Mouse (Mus musculus) kidney, adult 2 months (tissue): ENCODE data around the gene Epsti1. TPM values are rescaled to one million over a fixed set of nuclear protein-coding genes. Genes with fewer than 3 reads are reported as not detected.

ENCODE experiments used
- DNase-seq: peaks from one replicate; pipeline ENCODE4 v3.0.0; 2021
- H3K27ac ChIP-seq: fragments of 200-500 bp; 2 replicates; pipeline ENCODE4 v1.5.1; 2012; ENCODE audit warnings: low read depth, low read length, control low read depth, inconsistent platforms; ENCODE audit not compliant: insufficient read depth
- H3K27me3 ChIP-seq: fragments of 200-500 bp; replicated peaks from 2 replicates; pipeline ENCODE4 v1.6.1; 2012; ENCODE audit warnings: mild to moderate bottlenecking, moderate library complexity, low read length, inconsistent platforms; ENCODE audit not compliant: control insufficient read depth, insufficient read depth
- H3K36me3 ChIP-seq: fragments of 200-500 bp; 2 replicates; pipeline ENCODE4 v1.6.1; 2012; ENCODE audit warnings: mild to moderate bottlenecking, moderate library complexity, low read length, inconsistent platforms; ENCODE audit not compliant: control insufficient read depth, insufficient read depth
- H3K4me1 ChIP-seq: fragments of 200-500 bp; 2 replicates; pipeline ENCODE4 v1.6.1; 2011; ENCODE audit warnings: low read length; ENCODE audit not compliant: control insufficient read depth, insufficient read depth
- H3K4me3 ChIP-seq: fragments of 200-500 bp; 2 replicates; pipeline ENCODE4 v1.5.1; 2011; ENCODE audit warnings: mild to moderate bottlenecking, low read depth, low read length, control low read depth; ENCODE audit not compliant: insufficient read depth
- CTCF ChIP-seq: fragments of 200-500 bp; conservative IDR thresholded peaks from 2 replicates; pipeline ENCODE4 v1.5.1; 2011; ENCODE audit warnings: low read depth, mild to moderate bottlenecking, control low read depth, low read length, moderate library complexity, mixed read lengths; ENCODE audit not compliant: insufficient read depth, insufficient read length
- POLR2A ChIP-seq: fragments of 200-500 bp; IDR thresholded peaks from one replicate; pipeline ENCODE4 v1.6.1; 2011; ENCODE audit warnings: low read depth, low read length, control low read depth
- WGBS: fragments of 180-500 bp; shearing (Covaris S2); methylation state at CpG from one replicate; pipeline ENCODE4 v1.1.7; 2018; 5-methylcytosine and 5-hydroxymethylcytosine counted together
- polyA plus RNA-seq: library from polyadenylated mRNA; depleted of rRNA; stranded (reverse); fragments of >200 nt; gene quantifications from 2 replicates; pipeline ENCODE4 v1.2.3, GENCODE M21; 2012; rRNA removed

The Epsti1 gene
- polyA plus RNA-seq, 1 experiment = 4.7 TPM

GRCm38 (mm10) chr14:78048258-78048657, 144.2 kb downstream of the Epsti1 start:
- Histone ChIP-seq H3K27me3 (no peaks in the 10 kb centered on the region), H3K36me3 (no peaks in the 10 kb centered on the region), H3K4me3 (no peak overlapping the region), H3K27ac (no peak overlapping the region), H3K4me1 (no peaks in the 10 kb centered on the region)
- WGBS = 81% methylated on average over 3 of the region's 3 CpGs
- DNase-seq = no peak
- TF ChIP-seq POLR2A (no peak), CTCF (no peak)

DNA sequence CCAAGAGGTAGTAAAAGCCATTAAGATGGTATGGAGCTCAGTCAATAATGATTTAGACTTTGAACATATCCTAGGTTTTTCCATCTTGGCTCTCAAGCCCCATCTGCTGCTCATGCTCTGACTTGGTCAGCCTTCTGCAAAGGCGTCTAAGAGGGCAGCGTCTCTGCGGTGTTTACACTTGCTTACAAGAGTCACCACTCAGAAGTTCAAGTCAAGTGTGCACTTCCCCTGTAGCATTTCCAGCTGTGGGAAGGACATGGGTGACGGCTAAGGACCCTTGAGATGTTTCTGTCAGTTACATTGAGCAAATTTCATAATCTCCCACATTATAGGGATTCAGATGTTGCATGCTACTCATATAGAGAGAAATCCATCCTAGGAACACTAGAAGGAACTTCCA, 144.6 kb downstream of the Epsti1 start:
- Histone ChIP-seq H3K4me3 (no peak overlapping the region), H3K27me3 (no peaks in the 10 kb centered on the region), H3K36me3 (no peaks in the 10 kb centered on the region), H3K4me1 (no peaks in the 10 kb centered on the region), H3K27ac (no peak overlapping the region)
- TF ChIP-seq POLR2A = no peak
- TF ChIP-seq CTCF = no peak
- 89% methylated on average over 4 of the region's 4 CpGs for WGBS
- DNase-seq = no peak

Other genes with a start within 250 kb of the Epsti1 start
- 17.5 and 20.5 TPM in 2 replicates for gene Dnajc15, start 29.1 kb upstream of the Epsti1 start, polyA plus RNA-seq
- not detected in 2 replicates for gene Fam216b, start 184.8 kb downstream of the Epsti1 start, polyA plus RNA-seq